Mouse (Mus musculus) megakaryocyte, embryonic 14.5 days (primary cell): ENCODE measurements around the gene Ppm1h.

ENCODE experiments used
- FLI1 ChIP-seq: IDR thresholded peaks from 2 replicates; pipeline ENCODE4 v1.6.1; 2012; ENCODE audit warnings: low read length, inconsistent platforms, mixed read lengths
- GATA1 ChIP-seq: IDR thresholded peaks from 3 replicates; pipeline ENCODE4 v1.6.1; 2012; ENCODE audit warnings: mixed read lengths, low read length, inconsistent platforms, borderline replicate concordance

GRCm38 (mm10) chr10:122762772-122763511, 84.4 kb downstream of the Ppm1h start:
- no peak for TF ChIP-seq GATA1
- TF ChIP-seq FLI1 = no peak
